Mouse (Mus musculus): ENCODE data around the gene Opn4. TPM values are rescaled to one million over a fixed set of nuclear protein-coding genes. Genes with fewer than 3 reads are reported as not detected.
A peak's percentile ranks its signal among the peaks of the same experiment; 100 is the strongest.

Gene Opn4
- polyA plus RNA-seq, 1 experiment from 2014 or later = 0.20 TPM

DNA sequence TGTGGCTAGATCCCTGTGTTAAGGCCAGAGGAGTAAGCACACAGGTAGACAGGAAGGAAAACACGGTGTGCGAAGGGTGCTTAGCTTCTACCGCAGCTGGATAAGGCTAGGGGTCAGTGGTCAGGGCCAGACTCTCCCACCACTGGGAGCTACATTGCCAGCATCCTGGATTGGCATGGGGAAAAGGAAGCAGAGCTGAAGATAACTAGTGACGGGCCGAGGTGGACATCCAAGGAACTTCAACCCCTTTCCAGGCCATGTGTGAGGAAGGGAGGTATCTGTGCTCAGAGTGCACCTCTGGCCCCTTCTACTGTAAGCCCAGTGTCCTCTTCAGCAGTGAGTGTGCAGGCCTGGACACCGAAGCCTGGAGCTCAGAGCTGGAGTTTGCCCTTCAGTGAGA is 46.5 kb downstream of the Opn4 start:
- Histone ChIP-seq H3K9me3 (no peaks in the 10 kb centered on the region), H3K4me2 (no peak overlapping the region), H3K9ac (no peak overlapping the region), H3K4me3 (no peak overlapping the region), H3K27ac (no peak overlapping the region), H3K27me3 (no peaks in the 10 kb centered on the region), H3K4me1 (no peaks in the 10 kb centered on the region), H3K36me3 (no peaks in the 10 kb centered on the region)
- 92% methylated on average over 6 of the region's 6 CpGs for WGBS
- ATAC-seq (ENCODE audit: insufficient number of reproducible peaks, low FRiP score, low TSS enrichment, low read depth) = no peak

- Histone ChIP-seq H3K9me3 (no peaks in the 10 kb centered on the region), H3K4me1 (peaks cover 3% of the 10 kb centered on the region; the same call in 1 of the 2 replicates), H3K4me2 (no peak overlapping the region), H3K27me3 (no peaks in the 10 kb centered on the region), H3K9ac (no peak overlapping the region), H3K4me3 (no peak overlapping the region), H3K36me3 (no peaks in the 10 kb centered on the region), H3K27ac (no peak overlapping the region)
- ATAC-seq (ENCODE audit: insufficient number of reproducible peaks, low FRiP score, low TSS enrichment, low read depth) = no peak
- WGBS = 86% methylated on average over 5 of the region's 5 CpGs
Observed at GRCm38 (mm10) chr14:34552226-34552625, 47.7 kb downstream of the Opn4 start.

DNA sequence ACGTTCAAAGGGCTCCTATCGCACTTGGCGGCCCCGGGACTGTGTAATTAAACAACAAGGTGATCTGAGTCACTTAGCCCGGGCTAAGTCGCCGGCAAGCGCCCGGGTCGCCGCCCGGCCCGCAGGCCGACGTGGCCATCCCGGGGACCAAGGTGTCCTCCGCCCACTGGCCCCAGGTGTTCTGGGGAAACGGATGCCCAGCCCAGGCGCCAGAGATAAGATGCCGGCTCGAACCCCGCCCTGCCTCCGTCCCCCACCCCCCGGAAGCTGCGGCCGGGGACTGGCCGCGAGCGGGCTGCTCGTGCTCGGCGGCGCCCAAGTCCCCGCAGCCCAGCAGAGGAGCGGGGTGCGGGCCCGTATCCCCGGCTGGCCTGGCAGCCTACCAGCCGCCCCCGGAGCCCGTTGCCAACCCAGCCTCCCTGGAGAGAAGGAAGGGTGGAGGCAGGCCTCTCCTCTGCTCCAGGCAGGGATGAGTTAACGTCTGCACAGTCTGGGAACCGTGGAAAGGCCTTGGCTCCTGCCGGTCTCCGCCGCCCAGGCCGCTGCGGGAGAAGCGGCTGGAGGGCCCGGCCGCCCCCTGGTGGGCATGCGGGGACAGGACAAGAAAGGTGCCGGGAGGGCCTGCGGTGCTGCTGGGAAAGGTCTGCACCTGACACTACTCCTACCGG is 50.8 kb downstream of the Opn4 start:
- Histone ChIP-seq H3K9ac (peak overlapping the region; percentile 60), H3K4me3 (peak overlapping the region; percentile 67), H3K4me1 (peaks cover 4% of the 10 kb centered on the region; the same call in 1 of the 2 replicates), H3K36me3 (no peaks in the 10 kb centered on the region), H3K4me2 (peak overlapping the region; percentile 76), H3K27me3 (no peaks in the 10 kb centered on the region), H3K9me3 (no peaks in the 10 kb centered on the region), H3K27ac (peak overlapping the region; percentile 90)
- under 1% methylated on average over 55 of the region's 55 CpGs for WGBS
- peak; percentile 86 for ATAC-seq (ENCODE audit: insufficient number of reproducible peaks, low FRiP score, low TSS enrichment, low read depth)

GRCm38 (mm10) chr14:34548391-34549001 is 51.4 kb downstream of the Opn4 start:
- H3K36me3 ChIP-seq = no peaks in the 10 kb centered on the region
- H3K4me2 ChIP-seq = peak overlapping the region; percentile 76
- peak overlapping the region; percentile 60 for H3K9ac ChIP-seq
- peak overlapping the region; percentile 90 for H3K27ac ChIP-seq
- H3K4me1 ChIP-seq = peaks cover 4% of the 10 kb centered on the region; the same call in 1 of the 2 replicates
- no peaks in the 10 kb centered on the region for H3K9me3 ChIP-seq
- peak overlapping the region; percentile 67 for H3K4me3 ChIP-seq
- WGBS = 2% methylated on average over 27 of the region's 27 CpGs
- no peaks in the 10 kb centered on the region for H3K27me3 ChIP-seq
- ATAC-seq (ENCODE audit: insufficient number of reproducible peaks, low FRiP score, low TSS enrichment, low read depth) = peak; percentile 54

DNA sequence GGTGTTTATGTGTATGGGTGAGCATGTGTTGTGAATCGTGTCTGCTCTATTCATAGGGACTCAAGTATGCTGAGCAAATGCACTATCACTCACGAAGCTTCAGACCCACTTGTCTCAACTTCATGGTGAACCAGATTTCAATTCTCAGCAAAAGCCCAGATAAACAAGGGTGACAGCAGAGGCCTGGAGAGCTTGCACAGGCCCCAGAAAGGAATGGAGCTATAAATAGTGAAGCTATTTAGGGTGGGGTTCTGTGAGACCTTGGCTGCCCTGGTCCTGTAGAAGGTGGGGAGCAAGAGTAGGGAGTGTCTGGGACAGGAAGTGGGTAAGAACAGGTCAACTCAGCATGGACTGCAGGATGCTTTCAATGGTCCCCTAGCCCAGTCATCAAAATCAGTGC is 55.4 kb downstream of the Opn4 start:
- no peaks in the 10 kb centered on the region for H3K9me3 ChIP-seq
- no peak overlapping the region for H3K27ac ChIP-seq
- H3K36me3 ChIP-seq = no peaks in the 10 kb centered on the region
- H3K4me1 ChIP-seq = peaks cover 14% of the 10 kb centered on the region; the same call in 1 of the 2 replicates
- ATAC-seq (ENCODE audit: insufficient number of reproducible peaks, low FRiP score, low TSS enrichment, low read depth) = no peak
- no peak overlapping the region for H3K4me3 ChIP-seq
- H3K27me3 ChIP-seq = no peaks in the 10 kb centered on the region
- H3K4me2 ChIP-seq = no peak overlapping the region
- no peak overlapping the region for H3K9ac ChIP-seq
- 86% methylated on average over 2 of the region's 2 CpGs for WGBS

GRCm38 (mm10) chr14:34544001-34544400 is 55.9 kb downstream of the Opn4 start:
- H3K27me3 ChIP-seq = no peaks in the 10 kb centered on the region
- ATAC-seq (ENCODE audit: insufficient number of reproducible peaks, low FRiP score, low TSS enrichment, low read depth) = no peak
- no peak overlapping the region for H3K4me3 ChIP-seq
- no peak overlapping the region for H3K9ac ChIP-seq
- WGBS = 85% methylated on average over 6 of the region's 6 CpGs
- H3K27ac ChIP-seq = no peak overlapping the region
- peaks cover 14% of the 10 kb centered on the region; the same call in 1 of the 2 replicates for H3K4me1 ChIP-seq
- H3K36me3 ChIP-seq = no peaks in the 10 kb centered on the region
- no peaks in the 10 kb centered on the region for H3K9me3 ChIP-seq
- H3K4me2 ChIP-seq = no peak overlapping the region

- H3K27me3 ChIP-seq = no peaks in the 10 kb centered on the region
- no peaks in the 10 kb centered on the region for H3K9me3 ChIP-seq
- 68% methylated on average over 6 of the region's 6 CpGs for WGBS
- H3K27ac ChIP-seq = no peak overlapping the region
- no peak overlapping the region for H3K4me3 ChIP-seq
- H3K36me3 ChIP-seq = no peaks in the 10 kb centered on the region
- peaks cover 14% of the 10 kb centered on the region; the same call in 1 of the 2 replicates for H3K4me1 ChIP-seq
- ATAC-seq (ENCODE audit: insufficient number of reproducible peaks, low FRiP score, low TSS enrichment, low read depth) = no peak
- H3K9ac ChIP-seq = no peak overlapping the region
- no peak overlapping the region for H3K4me2 ChIP-seq
Observed at GRCm38 (mm10) chr14:34543596-34543995, 56.3 kb downstream of the Opn4 start.

DNA sequence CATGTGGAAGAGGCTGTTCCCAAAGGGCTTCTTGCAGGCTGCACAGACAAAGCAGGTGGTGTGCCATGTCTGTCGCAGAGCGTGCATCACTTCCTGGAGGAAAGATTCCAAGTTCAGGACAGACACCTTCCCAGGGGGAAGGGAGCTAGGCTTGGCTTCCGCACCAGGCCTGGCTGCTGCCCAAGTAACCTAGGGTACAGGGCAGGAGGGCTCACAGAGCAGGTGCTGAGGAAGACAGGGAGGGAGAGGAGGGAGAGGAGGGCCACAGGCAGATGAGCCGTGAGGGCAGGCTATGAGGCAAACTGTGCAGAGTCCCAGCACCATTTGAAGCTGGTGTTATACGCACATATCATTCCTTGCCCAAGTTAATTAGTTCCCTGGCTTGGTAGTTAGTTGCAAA is 58.0 kb downstream of the Opn4 start:
- no peak for ATAC-seq (ENCODE audit: insufficient number of reproducible peaks, low FRiP score, low TSS enrichment, low read depth)
- Histone ChIP-seq H3K4me1 (peaks cover 11% of the 10 kb centered on the region; the same call in 1 of the 2 replicates), H3K27me3 (no peaks in the 10 kb centered on the region), H3K27ac (no peak overlapping the region), H3K4me2 (no peak overlapping the region), H3K9ac (no peak overlapping the region), H3K4me3 (no peak overlapping the region), H3K36me3 (no peaks in the 10 kb centered on the region), H3K9me3 (no peaks in the 10 kb centered on the region)
- WGBS = 67% methylated on average over 5 of the region's 5 CpGs

DNA sequence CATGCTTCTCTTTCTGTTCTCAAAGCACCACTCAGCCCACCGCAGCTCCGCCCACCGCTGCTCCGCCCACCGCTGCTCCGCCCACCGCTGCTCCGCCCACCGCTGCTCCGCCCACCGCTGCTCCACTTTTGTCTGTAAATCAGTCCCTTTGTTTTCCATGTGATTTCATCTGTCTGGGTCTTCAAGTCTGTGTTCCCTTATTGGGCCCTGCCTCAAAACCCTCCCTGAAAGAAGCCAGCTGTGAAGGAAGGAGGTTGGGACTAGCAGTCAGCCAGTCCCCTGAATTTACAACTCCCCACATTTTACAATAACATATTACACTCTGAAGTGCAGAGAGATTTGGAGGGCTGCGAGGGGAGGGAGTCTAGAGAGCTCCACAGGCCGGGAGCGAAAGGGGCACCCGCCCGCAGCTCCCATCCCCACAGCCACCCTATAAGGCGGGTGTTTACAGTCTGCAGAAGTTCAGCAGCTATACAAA is 59.2 kb downstream of the Opn4 start:
- ATAC-seq (ENCODE audit: insufficient number of reproducible peaks, low FRiP score, low TSS enrichment, low read depth) = 0 out of 2 replicates have a peak, but pooled peaks have one; percentile 15
- no peaks in the 10 kb centered on the region for H3K27me3 ChIP-seq
- no peaks in the 10 kb centered on the region for H3K36me3 ChIP-seq
- peaks cover 11% of the 10 kb centered on the region; the same call in 1 of the 2 replicates for H3K4me1 ChIP-seq
- peak overlapping the region; percentile 57 for H3K27ac ChIP-seq
- H3K4me2 ChIP-seq = peak overlapping the region; percentile 12
- no peak overlapping the region for H3K9ac ChIP-seq
- WGBS = 17% methylated on average over 17 of the region's 17 CpGs
- H3K4me3 ChIP-seq = no peak overlapping the region
- no peaks in the 10 kb centered on the region for H3K9me3 ChIP-seq

Other genes starting within 250 kb of the Opn4 start
- gene Fam25c, start 244.7 kb downstream of the Opn4 start, polyA plus RNA-seq (2015; fragmentation: Nextera tagmentation; extraction: Ambion mirVana) = 171 and 203 TPM in 2 replicates
- 3.1 and 4.9 TPM in 2 replicates for gene Sncg, start 225.4 kb downstream of the Opn4 start, polyA plus RNA-seq (2015; fragmentation: Nextera tagmentation; extraction: Ambion mirVana)
- 8.1 and 9.5 TPM in 2 replicates for gene Mmrn2, start 224.7 kb downstream of the Opn4 start, polyA plus RNA-seq (2015; fragmentation: Nextera tagmentation; extraction: Ambion mirVana)
- gene Bmpr1a, start 96.8 kb downstream of the Opn4 start, polyA plus RNA-seq (2015; fragmentation: Nextera tagmentation; extraction: Ambion mirVana) = 44.1 and 54.8 TPM in 2 replicates
- not detected in 2 replicates for gene 9230112D13Rik, start 77.3 kb downstream of the Opn4 start, polyA plus RNA-seq (2015; fragmentation: Nextera tagmentation; extraction: Ambion mirVana)
- gene Ldb3, start 11.5 kb downstream of the Opn4 start, polyA plus RNA-seq (2015; fragmentation: Nextera tagmentation; extraction: Ambion mirVana) = 28.2 and 98.7 TPM in 2 replicates
- 19.0 and 22.6 TPM in 2 replicates for gene Wapl, start 73.8 kb upstream of the Opn4 start, polyA plus RNA-seq (2015; fragmentation: Nextera tagmentation; extraction: Ambion mirVana)
- 0.45 and 0.51 TPM in 2 replicates for gene Grid1, start 220.0 kb upstream of the Opn4 start, polyA plus RNA-seq (2015; fragmentation: Nextera tagmentation; extraction: Ambion mirVana)

All from limb, embryonic 15.5 days (tissue).